Mouse (Mus musculus) C2C12 (cell line): ENCODE results near the gene Ppp2r1b.

Experiments used
- CEBPB ChIP-seq: IDR thresholded peaks from one replicate; pipeline ENCODE4 v1.6.1; 2011; ENCODE audit warnings: low read depth, mild to moderate bottlenecking, control low read depth, moderate library complexity
- CTCF ChIP-seq: IDR thresholded peaks from one replicate; pipeline ENCODE4 v1.5.1; 2011; ENCODE audit not compliant: control insufficient read depth, insufficient read depth, insufficient read length
- FOSL1 ChIP-seq: IDR thresholded peaks from one replicate; pipeline ENCODE4 v1.8.0; 2011; ENCODE audit warnings: mild to moderate bottlenecking, low read length; ENCODE audit not compliant: poor library complexity, insufficient read depth, severe bottlenecking
- MAX ChIP-seq: IDR thresholded peaks from one replicate; pipeline ENCODE4 v1.6.1; 2011; ENCODE audit warnings: mild to moderate bottlenecking, control low read depth
- MYOD1 ChIP-seq: IDR thresholded peaks from one replicate; pipeline ENCODE4 v1.6.1; 2011; ENCODE audit warnings: low read depth; ENCODE audit not compliant: control insufficient read depth, insufficient read length
- MYOG ChIP-seq: IDR thresholded peaks from one replicate; pipeline ENCODE4 v1.6.1; 2011; ENCODE audit not compliant: control insufficient read depth, insufficient read length; ENCODE audit errors: extremely low read depth
- USF1 ChIP-seq: IDR thresholded peaks from one replicate; pipeline ENCODE4 v1.6.1; 2011; ENCODE audit warnings: low read depth, mild to moderate bottlenecking, control low read depth, moderate library complexity

DNA sequence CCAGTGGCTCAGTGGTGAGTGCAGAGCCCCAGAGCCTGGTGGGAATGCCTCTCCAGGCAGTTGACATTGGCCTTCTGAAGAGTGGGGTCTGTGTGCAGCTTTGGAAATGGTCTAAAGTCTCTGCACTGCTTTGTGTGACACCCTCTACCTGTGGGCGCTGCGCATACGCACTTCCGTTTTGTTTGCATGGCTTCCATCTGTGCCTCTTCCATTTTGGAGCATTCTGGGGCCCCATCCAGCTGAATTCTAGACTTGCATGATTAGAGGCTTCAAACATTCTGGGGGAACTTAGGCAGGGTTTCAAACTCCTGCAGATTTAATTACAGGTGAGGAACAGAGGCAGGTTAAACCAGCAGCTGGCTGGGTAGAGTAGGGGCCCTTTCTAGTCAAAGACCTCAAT is 12.9 kb upstream of the Ppp2r1b start:
- TF ChIP-seq CTCF: no peak
- TF ChIP-seq USF1: no peak
- no peak for TF ChIP-seq MYOG
- TF ChIP-seq CEBPB: no peak
- no peak for TF ChIP-seq FOSL1
- TF ChIP-seq MAX: no peak
- no peak for TF ChIP-seq MYOD1
